Mouse (Mus musculus): ENCODE measurements around the gene Olfr295.

Gene Olfr295

DNA sequence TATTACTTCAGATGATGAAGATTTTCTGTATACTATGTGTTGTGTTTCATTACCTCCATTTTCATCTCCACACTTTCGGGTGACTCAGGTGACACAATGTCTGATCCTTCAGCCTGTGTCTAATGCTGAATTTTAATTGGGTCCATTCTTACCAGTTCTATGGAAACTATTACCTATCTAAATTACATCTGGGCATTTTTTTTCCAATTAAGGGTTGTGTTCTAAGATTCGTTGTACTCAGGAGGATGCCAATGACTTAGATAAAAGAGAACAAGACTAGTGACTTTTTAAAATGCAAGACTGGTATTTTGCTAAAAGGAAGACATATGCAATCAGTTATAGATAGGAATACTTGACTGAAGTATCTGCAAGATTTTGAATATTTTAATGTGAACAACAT, at the start of gene Olfr295:
Gene Olfr295, plus strand, starts transcription at position 301 of the 400 bp plus-strand sequence.
- no peak for DNase-seq (ENCODE audit: low read depth)

DNA sequence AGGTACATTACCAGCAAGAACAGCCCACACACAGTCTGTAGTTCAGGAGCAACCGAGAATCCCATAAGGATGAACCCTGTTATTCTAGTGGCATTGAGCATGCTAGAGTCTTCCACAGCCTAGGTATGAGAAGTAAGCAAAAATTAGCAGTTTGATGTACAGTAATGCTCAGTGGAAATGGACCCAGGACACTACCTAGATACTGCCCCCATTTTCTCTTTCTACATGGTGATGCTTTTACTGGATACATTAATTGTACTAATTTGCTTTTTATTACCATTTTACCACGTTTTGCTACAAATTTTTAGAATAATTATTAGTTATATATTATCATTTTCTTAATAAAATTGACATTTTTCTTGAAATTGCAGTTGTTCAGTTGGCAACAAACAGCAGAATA, 32.9 kb downstream of the Olfr295 start, which contains the start of gene Olfr294:
Gene Olfr294, minus strand, starts transcription at position 101 of the 400 bp plus-strand sequence.
- no peak for DNase-seq (ENCODE audit: low read depth)

Data from c-Kit-positive CD71-positive TER-119-negative erythroid progenitor cells, embryonic 14.5 days (primary cell).